Mouse (Mus musculus) layer of hippocampus, adult 2 months (tissue): Measurements from ENCODE around the gene Baiap2. TPM values are rescaled to one million over a fixed set of nuclear protein-coding genes. Genes with fewer than 3 reads are reported as not detected.

ENCODE experiments used
- DNase-seq, 2 experiments: peaks; one replicate each; pipeline ENCODE4 v3.0.0; 2022; ENCODE audit warnings: low spot score in 2 of 2
- H3K27ac ChIP-seq: fragments of 200-600 bp; 2 replicates; pipeline ENCODE4 v1.8.1; 2022
- H3K4me3 ChIP-seq: fragments of 200-600 bp; 2 replicates; pipeline ENCODE4 v1.8.1; 2022; ENCODE audit warnings: mild to moderate bottlenecking
- CTCF ChIP-seq: fragments of 200-600 bp; conservative IDR thresholded peaks from 2 replicates; pipeline ENCODE4 v1.8.1; 2022; ENCODE audit warnings: antibody characterized with exemption, mild to moderate bottlenecking, moderate library complexity
- total RNA-seq, 2 experiments: library from RNA; stranded (reverse); gene quantifications; 2 replicates each; pipeline ENCODE4 v1.2.3; 2021

The Baiap2 gene
- total RNA-seq, 2 experiments from 2014 or later: 244 to 257 TPM

DNA sequence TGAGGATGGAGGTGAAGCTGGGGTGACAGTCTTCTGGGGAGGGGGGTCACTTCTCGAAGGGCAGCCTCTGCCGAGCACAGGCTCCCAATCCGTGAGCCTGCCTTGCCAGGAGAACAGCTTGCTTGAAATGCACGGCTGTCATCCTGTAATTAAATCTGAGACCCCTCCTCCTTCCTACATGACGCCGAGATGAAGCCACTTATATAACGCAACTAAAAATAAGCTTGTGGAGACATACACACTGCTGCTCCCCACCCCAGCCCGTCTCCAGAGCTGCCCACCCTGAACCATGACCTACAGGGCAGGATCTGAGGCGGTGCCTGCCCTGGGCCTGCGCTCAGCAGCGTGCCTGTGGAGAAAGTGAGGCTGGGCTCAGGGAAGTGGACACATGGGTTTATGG is 2.4 kb upstream of the Baiap2 start:
- peak in 1 of 2 experiments; percentile 61 for DNase-seq
- no peak for TF ChIP-seq CTCF
- Histone ChIP-seq H3K27ac (peak overlapping the region; percentile 96), H3K4me3 (peak overlapping the region; percentile 90)

GRCm38 (mm10) chr11:119941794-119942193 is 769 bp upstream of the Baiap2 start:
- no peak for DNase-seq
- Histone ChIP-seq H3K4me3 (peak overlapping the region; percentile 90), H3K27ac (peak overlapping the region; percentile 96)
- no peak for TF ChIP-seq CTCF

DNA sequence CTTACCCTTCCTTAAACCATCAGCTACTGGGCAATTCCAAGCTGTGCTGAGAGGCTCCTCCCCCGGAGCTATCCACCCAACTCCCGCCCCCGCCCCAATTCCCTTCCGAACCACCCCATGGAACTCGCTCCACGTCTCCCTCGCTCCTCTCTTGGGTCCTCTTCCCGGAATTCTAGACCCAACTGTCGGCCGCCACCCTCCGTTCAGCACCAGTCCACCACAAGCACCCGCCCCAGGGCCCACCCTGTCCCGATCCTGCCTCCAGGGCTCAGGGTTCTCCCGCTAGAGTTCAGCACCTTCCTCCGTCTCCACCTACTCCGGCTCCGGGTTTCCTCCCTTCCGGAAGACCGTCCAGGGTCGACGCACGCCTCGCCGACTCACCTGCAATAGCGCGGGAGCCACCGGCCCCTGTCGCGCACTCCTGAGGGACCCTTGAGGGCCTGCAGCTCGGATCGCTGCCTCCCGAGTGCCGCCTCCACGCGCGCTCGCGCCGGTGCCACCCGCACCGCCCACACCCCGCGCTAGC is 299 bp upstream of the Baiap2 start:
- DNase-seq: peak in 1 of 2 experiments; percentile 47
- Histone ChIP-seq H3K4me3 (peak overlapping the region; percentile 90), H3K27ac (peak overlapping the region; percentile 96)
- TF ChIP-seq CTCF: no peak

GRCm38 (mm10) chr11:119943428-119943988 is 945 bp downstream of the Baiap2 start:
- H3K4me3 ChIP-seq: peak overlapping the region; percentile 91
- peak overlapping the region; percentile 99 for H3K27ac ChIP-seq
- peak; percentile 32 for TF ChIP-seq CTCF
- no peak for DNase-seq

DNA sequence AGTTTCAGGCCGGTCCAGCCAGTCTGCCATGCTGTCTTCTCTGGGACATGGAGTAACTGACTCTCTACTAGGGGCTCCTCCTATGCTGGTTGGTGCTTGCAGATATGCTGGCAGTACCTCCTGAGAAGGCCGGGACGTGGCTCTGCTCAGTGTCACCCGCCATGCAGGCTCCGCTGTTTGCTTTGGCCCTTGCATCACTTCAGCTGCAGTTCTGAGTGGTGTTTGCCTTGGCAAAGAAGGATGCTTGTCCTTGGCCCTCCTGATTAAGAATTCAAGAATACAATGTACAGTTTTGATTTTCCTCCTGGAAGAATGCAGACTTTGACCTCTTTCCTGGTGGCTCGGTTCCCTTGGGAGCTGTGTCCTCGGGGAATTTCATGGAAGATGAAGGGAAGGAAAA is 2.8 kb downstream of the Baiap2 start:
- DNase-seq: no peak
- H3K4me3 ChIP-seq: peak overlapping the region; percentile 91

GRCm38 (mm10) chr11:119947426-119947825 is 4.9 kb downstream of the Baiap2 start:
- no peak for DNase-seq
- peak overlapping the region; percentile 20; the same call in 1 of the 2 replicates for H3K4me3 ChIP-seq
- no peak for TF ChIP-seq CTCF
- no peak overlapping the region; the same call in 1 of the 2 replicates for H3K27ac ChIP-seq

More for the DNA sequence above, 2.8 kb downstream of the Baiap2 start:
- no peak for TF ChIP-seq CTCF
- H3K27ac ChIP-seq: peak overlapping the region; percentile 36; the same call in 1 of the 2 replicates

GRCm38 (mm10) chr11:119947897-119948296 is 5.3 kb downstream of the Baiap2 start:
- peak overlapping the region; percentile 39; the same call in 1 of the 2 replicates for H3K27ac ChIP-seq
- peak overlapping the region; percentile 20; the same call in 1 of the 2 replicates for H3K4me3 ChIP-seq
- no peak for DNase-seq
- peak; percentile 34 for TF ChIP-seq CTCF

GRCm38 (mm10) chr11:119948305-119948704 is 5.7 kb downstream of the Baiap2 start:
- peak overlapping the region; percentile 39; the same call in 1 of the 2 replicates for H3K27ac ChIP-seq
- no peak for DNase-seq
- no peak overlapping the region; the same call in 1 of the 2 replicates for H3K4me3 ChIP-seq
- no peak for TF ChIP-seq CTCF

- no peak overlapping the region for H3K4me3 ChIP-seq
- no peak for TF ChIP-seq CTCF
- peak overlapping the region; percentile 39; the same call in 1 of the 2 replicates for H3K27ac ChIP-seq
- no peak for DNase-seq
Measured at GRCm38 (mm10) chr11:119948803-119949202, 6.2 kb downstream of the Baiap2 start.

DNA sequence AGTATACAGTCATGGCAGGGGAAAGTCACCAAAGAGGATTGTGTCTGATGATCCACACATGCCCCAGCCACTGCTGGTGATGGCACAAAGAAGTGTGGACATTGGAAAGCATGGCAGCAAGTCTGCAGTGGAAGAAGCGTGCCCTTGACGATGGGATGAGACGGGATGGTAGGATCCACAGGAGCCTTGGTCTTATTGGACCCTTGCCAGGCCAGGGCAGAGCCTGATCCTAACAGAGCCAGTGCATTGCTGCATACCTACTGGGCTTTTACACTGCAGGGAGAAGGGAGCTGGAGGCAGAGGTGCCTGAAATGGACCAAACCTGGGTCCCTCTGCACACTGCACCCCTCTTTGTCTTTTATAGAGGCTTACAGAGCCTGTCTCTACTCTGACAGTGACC is 8.0 kb downstream of the Baiap2 start:
- no peak overlapping the region for H3K4me3 ChIP-seq
- no peak overlapping the region for H3K27ac ChIP-seq
- DNase-seq: no peak
- TF ChIP-seq CTCF: no peak

- Histone ChIP-seq H3K4me3 (no peak overlapping the region), H3K27ac (peak overlapping the region; percentile 71; the same call in 1 of the 2 replicates)
- TF ChIP-seq CTCF: no peak
- no peak for DNase-seq
Measured at GRCm38 (mm10) chr11:119951326-119951725, 8.8 kb downstream of the Baiap2 start.

- DNase-seq: peak in 1 of 2 experiments; percentile 32
- H3K27ac ChIP-seq: peak overlapping the region; percentile 71
- no peak overlapping the region; the same call in 1 of the 2 replicates for H3K4me3 ChIP-seq
- no peak for TF ChIP-seq CTCF
Measured at GRCm38 (mm10) chr11:119952429-119953224, 10.1 kb downstream of the Baiap2 start.

- DNase-seq: no peak
- Histone ChIP-seq H3K27ac (peak overlapping the region; percentile 68; the same call in 1 of the 2 replicates), H3K4me3 (no peak overlapping the region)
- no peak for TF ChIP-seq CTCF
Measured at GRCm38 (mm10) chr11:119954233-119954632, 11.7 kb downstream of the Baiap2 start.
